Mouse (Mus musculus) erythroid progenitor cell, adult 5-6 weeks (primary cell): Measurements from ENCODE around the gene Plscr5. TPM values are rescaled to one million over a fixed set of nuclear protein-coding genes. Genes with fewer than 3 reads are reported as not detected.
"Not testable (repeated sequence)": the region's sequence is repeated elsewhere in the genome, so short reads cannot be mapped to it uniquely, and the experiment has no call there.

Experiments
- ATAC-seq: replicated peaks from 2 replicates; pipeline ENCODE4 v1.8.0; 2016; ENCODE audit warnings: moderate number of reproducible peaks, mild to moderate bottlenecking, moderate TSS enrichment, inconsistent platforms; ENCODE audit not compliant: poor library complexity, low FRiP score, severe bottlenecking
- total RNA-seq, 2 experiments: library from RNA; stranded (forward) in 1 of 2; stranded (reverse) in 1 of 2; fragments of 150-400 nt in 1 of 2; fragments of 186-747, 209-891 nt in 1 of 2; gene quantifications; 2 replicates each; pipeline versions ENCODE4 v1.2.3 to v1.2.4; 2015 to 2017; ENCODE audit warnings: low replicate concordance in 2 of 2

The Plscr5 gene
- total RNA-seq (2015; ENCODE audit: low replicate concordance) (not detected in 2 replicates), total RNA-seq (2017; ENCODE audit: low replicate concordance) (not detected in 2 replicates)

GRCm38 (mm10) chr9:92192636-92193035 lies at the start of gene Plscr5:
TSS of gene Plscr5 (plus strand) at chr9:92192936.
- ATAC-seq: not testable (repeated sequence)

GRCm38 (mm10) chr9:92147555-92148248 lies 45.0 kb upstream of the Plscr5 start:
- no peak for ATAC-seq

- no peak for ATAC-seq
Measured at GRCm38 (mm10) chr9:92162213-92162612, 30.5 kb upstream of the Plscr5 start.

GRCm38 (mm10) chr9:92173318-92173985 lies 19.3 kb upstream of the Plscr5 start:
- ATAC-seq: 0 out of 2 replicates have a peak, but pooled peaks have one; percentile 34

- ATAC-seq: no peak
Measured at GRCm38 (mm10) chr9:92174176-92175075, 18.3 kb upstream of the Plscr5 start.

- no peak for ATAC-seq
Measured at GRCm38 (mm10) chr9:92178861-92179469, 13.8 kb upstream of the Plscr5 start.

GRCm38 (mm10) chr9:92191295-92191694 lies 1.4 kb upstream of the Plscr5 start:
- ATAC-seq: no peak

GRCm38 (mm10) chr9:92198408-92198807 lies 5.7 kb downstream of the Plscr5 start:
- ATAC-seq: no peak

GRCm38 (mm10) chr9:92199564-92199963 lies 6.8 kb downstream of the Plscr5 start:
- no peak for ATAC-seq

GRCm38 (mm10) chr9:92204397-92204796 lies 11.7 kb downstream of the Plscr5 start:
- no peak for ATAC-seq

GRCm38 (mm10) chr9:92207307-92207706 lies 14.6 kb downstream of the Plscr5 start:
- ATAC-seq: peak; percentile 57

- no peak for ATAC-seq
Measured at GRCm38 (mm10) chr9:92207757-92208156, 15.0 kb downstream of the Plscr5 start.

- ATAC-seq: no peak
Measured at GRCm38 (mm10) chr9:92209850-92210249, 17.1 kb downstream of the Plscr5 start.

- no peak for ATAC-seq
Measured at GRCm38 (mm10) chr9:92210386-92210967, 17.7 kb downstream of the Plscr5 start.

- ATAC-seq: no peak
Measured at GRCm38 (mm10) chr9:92211048-92211447, 18.3 kb downstream of the Plscr5 start.

- no peak for ATAC-seq
Measured at GRCm38 (mm10) chr9:92217484-92217883, 24.7 kb downstream of the Plscr5 start.

- ATAC-seq: no peak
Measured at GRCm38 (mm10) chr9:92217896-92218295, 25.2 kb downstream of the Plscr5 start.

GRCm38 (mm10) chr9:92220151-92220550 lies 27.4 kb downstream of the Plscr5 start:
- no peak for ATAC-seq

GRCm38 (mm10) chr9:92221480-92221879 lies 28.7 kb downstream of the Plscr5 start:
- no peak for ATAC-seq
